Mouse (Mus musculus) T-helper 17 cell (primary cell): ENCODE results near the gene Shbg.

Experiments used
- in situ Hi-C, 2 experiments: fragments of 300-600 bp; cut with MboI, MseI; formaldehyde crosslinking; loops; 1 replicate in 1 of 2; 2 replicates in 1 of 2; pipeline ENCODE4 v1.15.1; 2025; ENCODE audit warnings: high pct_unique_total_duplicates in 2 of 2

Gene Shbg

DNA sequence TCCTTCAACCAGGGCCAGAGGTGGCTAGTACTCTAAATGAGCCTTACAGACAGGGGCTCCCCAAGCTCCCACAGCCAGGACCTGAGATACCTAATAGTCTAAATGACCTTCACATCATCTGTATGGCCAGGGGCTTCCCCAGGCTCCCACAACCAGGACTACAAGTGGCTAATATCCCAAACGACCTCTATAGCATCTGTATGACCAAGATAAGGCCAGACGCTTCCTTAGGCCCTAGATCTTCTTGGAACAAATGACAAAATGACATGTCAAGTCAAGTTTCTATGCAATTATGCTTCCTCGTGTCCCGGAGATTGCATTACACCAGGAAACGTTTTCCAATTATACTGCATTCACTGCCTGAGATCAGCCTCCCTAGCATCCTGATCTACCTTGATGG lies 41.4 kb downstream of the Shbg start:
- in situ Hi-C loops, result no loop called here

DNA sequence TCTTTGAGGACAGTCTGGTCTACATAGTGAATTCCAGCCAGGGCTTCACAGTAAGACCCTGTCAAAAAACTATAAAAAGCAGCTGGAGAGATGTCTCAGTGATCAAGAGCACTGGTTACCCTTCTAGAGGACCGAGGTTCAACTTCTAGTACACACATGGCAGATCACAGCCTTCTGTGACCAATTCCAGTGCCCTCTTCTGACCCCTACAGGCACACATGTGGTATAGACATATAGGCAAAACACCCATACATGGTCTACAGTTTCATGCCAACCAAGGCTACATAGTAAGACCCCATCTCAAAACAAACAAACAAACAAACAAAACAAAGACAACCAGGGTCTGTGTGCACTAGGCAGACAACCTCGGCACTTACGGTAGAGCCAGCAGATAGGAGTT lies 42.5 kb downstream of the Shbg start:
- in situ Hi-C loops, result no loop called here

DNA sequence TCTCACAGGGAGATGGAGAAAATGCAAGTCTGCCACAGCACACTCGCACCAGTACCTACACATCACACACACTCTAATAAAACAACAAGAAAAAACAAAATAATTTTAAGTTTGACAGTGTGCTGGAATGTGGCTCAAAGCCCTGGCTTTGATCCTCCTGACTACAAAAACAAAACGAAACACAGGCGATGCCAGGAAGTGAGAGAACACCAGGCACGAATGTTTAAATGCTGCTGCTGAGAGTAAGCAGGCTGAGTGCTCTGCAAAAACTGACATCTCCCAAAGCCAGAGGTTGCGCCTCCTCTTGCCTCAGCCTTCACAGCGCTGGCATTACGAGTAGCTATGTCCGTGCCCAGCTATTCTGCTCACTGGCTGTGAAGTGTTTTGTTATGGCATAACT lies 52.6 kb downstream of the Shbg start:
- in situ Hi-C loops, result no loop called here
